Mouse (Mus musculus): ENCODE data around the gene Trim47.

The Trim47 gene

DNA sequence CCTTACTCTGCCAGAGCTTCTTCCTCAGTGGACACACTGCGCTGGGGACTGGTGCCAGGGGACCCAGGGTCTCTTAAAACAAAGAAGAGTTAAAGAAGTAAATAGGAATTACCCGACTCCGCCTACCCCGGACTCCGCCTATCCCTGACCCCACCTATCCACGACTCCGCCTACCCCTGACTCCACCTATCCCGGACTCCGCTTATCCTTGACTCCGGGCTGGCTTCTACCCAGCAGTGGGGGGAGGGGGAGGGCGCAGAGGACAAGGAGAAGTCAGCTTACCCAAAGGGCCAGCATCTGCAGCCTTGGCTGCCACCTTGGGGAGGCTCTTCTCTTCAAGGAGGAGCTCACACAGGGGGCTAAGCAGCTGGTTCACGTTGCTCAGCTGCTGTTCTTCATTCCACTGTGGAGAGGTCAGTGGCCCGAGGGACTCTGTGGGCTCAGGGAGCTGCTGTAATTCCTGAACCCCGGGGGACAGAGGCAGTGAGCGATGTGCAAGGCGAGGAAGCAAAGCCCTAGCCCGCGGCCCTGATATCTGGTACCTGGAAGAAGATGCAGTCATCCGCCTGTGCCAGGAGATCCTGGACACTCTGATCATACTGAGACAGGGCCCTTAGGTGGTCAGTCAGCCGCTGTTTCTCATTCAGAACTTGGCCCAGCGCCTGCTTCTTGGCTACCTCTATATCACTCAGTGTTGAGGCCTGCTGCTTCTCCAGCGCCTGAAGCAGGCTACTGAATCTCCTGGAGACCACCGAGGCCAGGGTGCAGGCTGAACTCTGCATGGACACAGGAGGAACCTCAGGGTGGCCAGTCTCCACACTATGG, at the start of gene Trim47:
TSS of gene Trim47 (minus strand) at position 55 of the 825 bp plus-strand sequence.
- peak; percentile 97 for DNase-seq (ENCODE audit: low spot score)

DNA sequence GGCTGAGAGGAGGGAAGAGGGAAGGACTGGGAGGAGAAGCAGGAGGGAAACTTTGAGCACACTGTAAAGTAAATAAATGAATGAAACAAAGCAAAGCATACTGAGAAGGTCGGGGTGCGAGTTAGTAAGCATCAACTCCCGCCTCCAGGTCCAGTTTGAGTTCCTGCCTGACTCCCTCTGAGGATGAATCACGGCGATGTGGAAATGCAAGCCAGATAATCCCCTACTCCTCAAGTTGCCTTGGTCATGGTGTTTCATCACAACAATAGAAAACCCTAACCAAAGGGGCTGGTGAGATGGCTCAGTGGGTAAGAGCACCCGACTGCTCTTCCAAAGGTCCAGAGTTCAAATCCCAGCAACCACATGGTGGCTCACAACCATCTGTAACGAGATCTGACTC, 49.0 kb upstream of the Trim47 start:
- no peak for DNase-seq (ENCODE audit: low spot score)

DNA sequence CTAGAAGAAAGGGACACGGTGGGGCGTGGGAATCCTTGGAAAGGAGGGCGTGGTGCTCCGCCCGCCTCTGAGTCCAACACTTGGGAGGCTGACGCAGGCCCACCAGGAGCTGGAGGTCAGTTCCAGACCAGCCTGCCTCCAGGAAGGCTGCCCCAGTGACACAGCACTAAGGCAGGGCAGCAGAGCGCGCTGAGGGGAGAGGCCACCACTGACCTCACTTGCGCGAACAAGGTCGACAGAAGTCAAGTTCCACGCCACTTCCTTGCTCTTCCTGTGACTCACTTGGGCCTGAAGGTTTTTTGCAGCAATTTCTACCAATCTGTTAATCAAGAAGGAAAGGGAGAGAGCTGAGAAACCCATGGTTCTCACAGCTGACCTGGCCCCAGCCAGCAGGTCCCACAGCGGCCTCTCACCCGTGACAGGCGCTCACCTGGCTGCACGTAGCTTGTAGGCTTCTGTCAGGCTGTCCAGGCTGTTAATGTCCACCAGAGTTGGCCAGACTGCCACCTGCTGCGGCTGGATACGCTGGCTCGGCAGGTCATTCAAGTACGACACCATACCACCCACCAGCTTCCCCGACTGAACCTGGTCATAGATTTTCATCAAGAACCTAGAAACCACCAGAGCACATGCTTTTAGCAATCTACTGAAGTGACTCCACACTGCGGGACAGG, 47.9 kb upstream of the Trim47 start:
- no peak for DNase-seq (ENCODE audit: low spot score)

- DNase-seq (ENCODE audit: low spot score), result no peak
Measured at GRCm38 (mm10) chr11:116171959-116172358, 44.9 kb upstream of the Trim47 start.

GRCm38 (mm10) chr11:116170003-116170800, 43.2 kb upstream of the Trim47 start:
- no peak for DNase-seq (ENCODE audit: low spot score)

DNA sequence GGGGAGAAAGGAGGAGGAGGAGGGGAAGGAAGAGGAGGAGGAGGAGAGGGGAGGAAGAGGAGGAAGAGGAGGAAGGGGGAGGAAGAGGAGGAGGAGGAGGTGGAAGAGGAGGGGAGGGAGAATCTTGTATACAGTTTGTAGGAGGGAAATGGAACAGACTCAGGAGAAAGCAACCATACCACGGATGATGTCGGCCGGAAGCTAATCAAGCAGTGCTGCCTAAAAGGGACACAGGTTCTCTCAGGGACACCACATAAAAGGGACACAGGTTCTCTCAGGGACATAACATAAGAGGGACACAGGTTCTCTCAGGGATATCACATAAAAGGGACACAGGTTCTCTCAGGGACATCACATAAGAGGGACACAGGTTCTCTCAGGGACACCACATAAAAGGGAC, 42.2 kb upstream of the Trim47 start:
- DNase-seq (ENCODE audit: low spot score), result no peak

DNA sequence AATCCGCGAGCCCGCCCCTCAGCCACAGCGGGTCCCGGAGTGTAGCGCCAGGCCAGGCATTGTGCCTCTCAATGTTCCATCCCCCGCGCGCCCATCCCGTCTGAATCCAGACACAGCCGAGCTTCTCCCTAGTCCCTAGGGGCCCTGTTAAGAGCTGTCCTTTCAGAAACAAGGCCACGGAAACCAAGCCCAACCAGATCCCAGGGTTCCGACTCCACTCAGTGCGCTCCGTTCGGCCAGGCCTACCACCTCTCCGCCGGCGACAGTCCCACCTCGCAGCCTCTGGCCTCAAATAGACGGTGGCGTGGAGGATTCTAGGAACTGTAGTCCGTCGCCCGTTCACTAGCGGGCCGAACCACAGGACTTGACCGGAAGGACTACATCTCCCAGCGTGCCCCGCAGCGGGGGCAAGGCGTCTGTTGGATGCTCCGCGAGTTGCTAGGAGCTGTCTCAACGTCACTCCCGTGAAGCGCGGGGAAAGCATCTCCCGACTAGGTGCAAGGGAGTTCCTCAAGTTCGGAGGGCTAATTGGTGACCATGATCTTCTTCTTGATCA, 41.0 kb upstream of the Trim47 start, which contains the start of gene Fbf1:
TSS of gene Fbf1 (minus strand) at position 283 of the 556 bp plus-strand sequence.
- peak; percentile 93 for DNase-seq (ENCODE audit: low spot score)

- DNase-seq (ENCODE audit: low spot score), result no peak
Measured at GRCm38 (mm10) chr11:116167232-116167631, 40.2 kb upstream of the Trim47 start.

- no peak for DNase-seq (ENCODE audit: low spot score)
Measured at GRCm38 (mm10) chr11:116163002-116163401, 36.0 kb upstream of the Trim47 start.

- no peak for DNase-seq (ENCODE audit: low spot score)
Measured at GRCm38 (mm10) chr11:116162146-116162545, 35.1 kb upstream of the Trim47 start.

GRCm38 (mm10) chr11:116161312-116161711, 34.3 kb upstream of the Trim47 start:
- DNase-seq (ENCODE audit: low spot score), result no peak

- DNase-seq (ENCODE audit: low spot score), result no peak
Measured at GRCm38 (mm10) chr11:116150960-116151359, 23.9 kb upstream of the Trim47 start.

DNA sequence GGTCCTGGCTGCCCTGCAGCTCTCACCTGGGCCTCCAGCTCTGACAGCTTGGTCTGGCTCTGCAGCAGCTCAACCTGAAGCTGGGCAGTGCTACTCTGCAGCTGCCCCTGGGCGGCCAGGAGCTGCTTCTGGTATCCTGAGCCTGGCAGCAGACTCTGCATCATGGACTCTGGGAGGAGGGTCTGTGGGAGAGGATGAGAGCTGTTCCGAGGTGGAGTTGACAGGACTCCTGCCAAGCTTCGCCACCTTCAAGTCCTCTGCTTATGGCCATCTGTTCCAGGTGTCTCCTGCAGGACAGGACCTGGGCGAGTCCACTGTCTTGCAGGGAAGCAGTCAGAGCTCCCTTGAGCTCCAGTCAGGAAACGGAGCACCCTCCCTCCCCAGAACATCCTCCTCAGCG, 22.3 kb upstream of the Trim47 start:
- DNase-seq (ENCODE audit: low spot score), result no peak

GRCm38 (mm10) chr11:116148761-116149221, 21.8 kb upstream of the Trim47 start:
- DNase-seq (ENCODE audit: low spot score), result no peak

GRCm38 (mm10) chr11:116146294-116146985, 19.4 kb upstream of the Trim47 start:
- DNase-seq (ENCODE audit: low spot score), result no peak

DNA sequence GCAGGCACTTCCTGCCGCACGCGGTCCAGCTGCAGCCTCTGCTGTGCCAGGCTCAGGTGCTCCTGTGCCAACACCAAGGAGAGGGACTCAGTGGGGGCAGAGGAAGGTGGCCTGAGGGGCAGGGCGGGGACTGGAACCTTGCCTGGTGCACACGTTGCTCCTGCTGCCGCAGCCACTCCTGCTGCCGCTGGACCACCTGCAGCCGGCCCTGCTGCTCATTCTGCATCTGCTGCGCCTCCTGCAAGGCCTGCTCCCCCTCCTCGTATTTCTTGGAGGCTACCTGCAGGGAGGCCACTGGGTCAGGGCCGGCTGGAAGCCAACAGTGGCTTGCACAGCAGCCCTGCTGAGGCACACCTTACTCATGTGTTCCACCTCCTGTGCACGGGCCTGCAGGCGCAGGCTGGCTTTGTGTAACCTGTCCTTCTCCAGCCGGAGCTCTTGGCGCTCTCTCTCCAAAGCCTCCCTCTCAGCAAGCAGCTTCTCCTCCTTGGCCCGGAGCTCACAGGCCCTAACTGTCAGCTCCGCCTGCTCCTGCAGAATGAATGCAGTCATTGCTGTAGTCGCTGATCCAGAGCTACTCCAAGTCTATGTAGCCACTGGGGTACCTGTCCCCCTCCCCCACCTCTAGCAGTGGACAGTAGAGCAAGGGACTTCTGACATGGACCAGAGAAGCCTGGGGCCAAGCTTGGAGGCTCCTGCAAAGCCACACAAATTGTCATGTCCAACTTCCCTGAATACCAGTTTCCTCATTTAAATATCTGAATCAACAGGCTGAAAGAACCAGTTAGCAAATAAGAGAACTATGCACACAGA, 18.7 kb upstream of the Trim47 start:
- no peak for DNase-seq (ENCODE audit: low spot score)

- no peak for DNase-seq (ENCODE audit: low spot score)
Measured at GRCm38 (mm10) chr11:116143468-116143867, 16.5 kb upstream of the Trim47 start.

GRCm38 (mm10) chr11:116142211-116142991, 15.4 kb upstream of the Trim47 start:
- no peak for DNase-seq (ENCODE audit: low spot score)

DNA sequence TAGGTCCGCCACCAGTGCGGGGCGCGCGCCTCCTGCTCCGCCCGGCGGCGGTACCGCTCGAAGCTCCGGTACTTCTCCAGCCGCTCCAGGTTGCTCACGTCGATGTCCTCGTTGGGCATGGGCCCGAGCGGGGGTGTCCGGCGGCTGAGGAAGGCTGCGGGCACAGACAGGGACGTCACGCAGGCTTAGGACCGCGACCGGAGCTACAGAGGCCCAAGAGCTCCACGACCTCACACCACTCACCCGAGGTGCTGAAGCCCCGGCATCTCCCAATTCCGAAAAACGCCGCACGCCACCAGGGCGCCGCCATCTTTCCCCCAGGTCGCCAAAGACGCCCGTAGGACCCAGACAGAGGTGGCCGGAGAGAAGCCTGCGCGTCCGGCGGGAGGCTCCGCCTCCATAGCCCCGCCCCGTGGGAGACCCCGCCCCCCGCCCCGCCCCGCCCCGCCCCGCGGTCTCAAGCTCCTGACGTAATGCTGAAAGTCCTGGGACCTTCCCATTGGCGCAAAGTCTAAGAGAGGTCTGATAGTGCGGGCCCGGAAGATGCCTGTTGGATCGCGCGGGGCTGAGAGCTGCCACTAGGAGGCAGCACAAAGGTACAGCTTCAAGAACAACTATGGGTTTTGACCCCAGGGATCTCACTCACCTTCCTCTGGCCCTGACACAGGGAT, 11.6 kb upstream of the Trim47 start, which contains the start of gene Mrpl38:
TSS of gene Mrpl38 (minus strand) at position 401 of the 671 bp plus-strand sequence.
- DNase-seq (ENCODE audit: low spot score), result peak; percentile 90
